Mouse (Mus musculus) lung, embryonic 14.5 days (tissue): ENCODE measurements at regions not wholly inside any gene's neighbourhood (a gene's known extent, or its start where the extent isn't known, plus 50 kb on each side); places are given as distances from the start of the nearest gene placed in this dataset.
A peak's percentile ranks its signal among the peaks of the same experiment; 100 is the strongest.

ENCODE experiments used
- ATAC-seq: fragments of 200-750 bp; cut with Nextera tagmentation; 2 replicates; pipeline ENCODE4 v1.8.0; 2017; ENCODE audit warnings: mild to moderate bottlenecking, moderate TSS enrichment, moderate library complexity; ENCODE audit not compliant: insufficient read depth
- DNase-seq: peaks from one replicate; pipeline ENCODE4 v3.0.0-alpha.2; 2015
- H3K27ac ChIP-seq: fragments of 300-500 bp; sonication (generic); 2 replicates; pipeline ENCODE4 v1.5.1; 2014; ENCODE audit warnings: low read depth, mild to moderate bottlenecking, moderate library complexity
- H3K27me3 ChIP-seq: fragments of 300-500 bp; sonication (generic); 2 replicates; pipeline ENCODE4 v1.6.1; 2014; ENCODE audit warnings: low read length, control low read depth; ENCODE audit not compliant: insufficient read depth
- H3K36me3 ChIP-seq: fragments of 300-500 bp; sonication (generic); 2 replicates; pipeline ENCODE4 v1.6.1; 2014; ENCODE audit warnings: control low read depth; ENCODE audit not compliant: insufficient read depth
- H3K4me1 ChIP-seq: fragments of 300-500 bp; sonication (generic); 2 replicates; pipeline ENCODE4 v1.6.1; 2014; ENCODE audit warnings: antibody characterized with exemption, control low read depth; ENCODE audit not compliant: insufficient read depth
- H3K4me2 ChIP-seq: fragments of 300-500 bp; sonication (generic); 2 replicates; pipeline ENCODE4 v1.6.1; 2014; ENCODE audit warnings: mild to moderate bottlenecking
- H3K4me3 ChIP-seq: fragments of 300-500 bp; sonication (generic); 2 replicates; pipeline ENCODE4 v1.5.1; 2014; ENCODE audit warnings: low read depth, low read length
- H3K9ac ChIP-seq: fragments of 300-500 bp; sonication (generic); 2 replicates; pipeline ENCODE4 v1.6.1; 2014
- H3K9me3 ChIP-seq: fragments of 300-500 bp; sonication (generic); 2 replicates; pipeline ENCODE4 v1.6.1; 2016; ENCODE audit warnings: low read depth, low read length, control low read depth
- CTCF ChIP-seq: IDR thresholded peaks from 2 replicates; pipeline ENCODE4 v1.5.1; 2016; ENCODE audit warnings: antibody characterized with exemption, low read depth
- WGBS: fragments of 180-500 bp; shearing (Covaris S2); extraction: QIAGEN DNeasy Blood & Tissue Kit; methylation state at CpG from one replicate; pipeline ENCODE4 v1.1.7; 2014; 5-methylcytosine and 5-hydroxymethylcytosine counted together

- Histone ChIP-seq H3K27ac (no peak overlapping the region), H3K9ac (no peak overlapping the region), H3K9me3 (no peaks in the 10 kb centered on the region), H3K4me1 (no peaks in the 10 kb centered on the region), H3K36me3 (no peaks in the 10 kb centered on the region), H3K4me3 (no peak overlapping the region), H3K4me2 (no peak overlapping the region), H3K27me3 (no peaks in the 10 kb centered on the region)
- no peak for TF ChIP-seq CTCF
- 74% methylated on average over 7 of the region's 7 CpGs for WGBS
- ATAC-seq (no peak), DNase-seq (no peak)
Measured at GRCm38 (mm10) chr3:156253172-156253934, 308.2 kb upstream of the Negr1 start.

DNA sequence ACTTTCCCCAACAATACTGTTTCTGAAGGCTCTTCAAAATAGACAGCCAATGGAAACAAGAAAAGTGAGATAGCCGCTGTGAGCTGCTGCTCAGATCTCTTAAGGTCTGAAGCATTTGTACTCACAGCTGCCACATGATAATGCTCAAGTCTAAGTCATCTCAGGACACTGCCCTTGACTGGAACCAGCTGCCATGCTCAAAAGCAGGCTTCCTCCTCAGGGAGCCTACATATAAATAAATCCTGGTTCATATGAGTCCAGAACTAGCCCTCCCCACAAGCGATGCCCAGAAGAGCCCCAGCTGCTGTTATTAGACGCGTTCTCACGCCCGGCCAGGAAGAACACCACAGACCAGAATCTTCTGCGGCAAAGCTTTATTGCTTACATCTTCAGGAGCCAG lies 304.9 kb upstream of the Negr1 start:
- H3K4me3 ChIP-seq, result no peak overlapping the region
- no peaks in the 10 kb centered on the region for H3K27me3 ChIP-seq
- peak; percentile 74 for DNase-seq
- no peak for TF ChIP-seq CTCF
- no peaks in the 10 kb centered on the region for H3K9me3 ChIP-seq
- 63% methylated on average over 7 of the region's 7 CpGs for WGBS
- ATAC-seq, result peak; percentile 98
- no peaks in the 10 kb centered on the region for H3K36me3 ChIP-seq
- H3K9ac ChIP-seq, result no peak overlapping the region
- no peak overlapping the region for H3K27ac ChIP-seq
- H3K4me1 ChIP-seq, result no peaks in the 10 kb centered on the region
- no peak overlapping the region for H3K4me2 ChIP-seq

DNA sequence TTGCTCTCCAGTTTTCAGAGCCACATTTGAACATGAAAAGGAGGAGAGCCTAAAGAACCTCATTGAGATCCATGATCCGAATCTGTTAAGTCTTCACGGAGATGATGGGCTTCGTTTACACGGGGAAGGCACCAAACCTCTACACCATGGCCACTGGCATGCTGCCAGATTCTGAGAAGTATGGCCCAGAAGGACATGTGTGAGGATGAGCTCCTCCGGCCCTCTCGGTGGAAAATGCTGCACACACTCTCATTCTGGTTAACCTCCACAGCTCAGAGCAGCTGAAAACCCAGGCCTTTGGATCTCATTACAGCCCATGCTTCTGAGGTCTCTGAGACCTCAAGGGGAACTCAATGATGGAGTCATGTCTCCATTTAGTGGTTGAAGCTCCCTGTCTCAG lies 296.9 kb upstream of the Negr1 start:
- no peak overlapping the region for H3K9ac ChIP-seq
- 84% methylated on average over 6 of the region's 6 CpGs for WGBS
- H3K4me3 ChIP-seq, result no peak overlapping the region
- no peaks in the 10 kb centered on the region for H3K36me3 ChIP-seq
- DNase-seq, result no peak
- no peak overlapping the region for H3K4me2 ChIP-seq
- no peaks in the 10 kb centered on the region for H3K4me1 ChIP-seq
- no peaks in the 10 kb centered on the region for H3K27me3 ChIP-seq
- no peak overlapping the region for H3K27ac ChIP-seq
- ATAC-seq, result no peak
- no peaks in the 10 kb centered on the region for H3K9me3 ChIP-seq
- no peak for TF ChIP-seq CTCF

GRCm38 (mm10) chr3:156267727-156268126 lies 293.9 kb upstream of the Negr1 start:
- Histone ChIP-seq H3K27me3 (no peaks in the 10 kb centered on the region), H3K9me3 (no peaks in the 10 kb centered on the region), H3K9ac (no peak overlapping the region), H3K4me1 (no peaks in the 10 kb centered on the region), H3K4me2 (no peak overlapping the region), H3K27ac (no peak overlapping the region), H3K4me3 (no peak overlapping the region), H3K36me3 (no peaks in the 10 kb centered on the region)
- ATAC-seq (peak; percentile 54; the same call in 1 of the 2 replicates), DNase-seq (peak; percentile 33)
- no peak for TF ChIP-seq CTCF
- WGBS, result 42% methylated on average over 4 of the region's 4 CpGs

GRCm38 (mm10) chr3:156299984-156300770 lies 261.4 kb upstream of the Negr1 start:
- Histone ChIP-seq H3K4me1 (peaks cover 3% of the 10 kb centered on the region; the same call in 1 of the 2 replicates), H3K9me3 (no peaks in the 10 kb centered on the region), H3K4me2 (no peak overlapping the region), H3K27ac (peak overlapping the region; percentile 50; the same call in 1 of the 2 replicates), H3K36me3 (no peaks in the 10 kb centered on the region), H3K9ac (no peak overlapping the region), H3K27me3 (no peaks in the 10 kb centered on the region), H3K4me3 (no peak overlapping the region)
- 40% methylated on average over 3 of the region's 3 CpGs for WGBS
- ATAC-seq (peak; percentile 89), DNase-seq (peak; percentile 75)
- no peak for TF ChIP-seq CTCF

DNA sequence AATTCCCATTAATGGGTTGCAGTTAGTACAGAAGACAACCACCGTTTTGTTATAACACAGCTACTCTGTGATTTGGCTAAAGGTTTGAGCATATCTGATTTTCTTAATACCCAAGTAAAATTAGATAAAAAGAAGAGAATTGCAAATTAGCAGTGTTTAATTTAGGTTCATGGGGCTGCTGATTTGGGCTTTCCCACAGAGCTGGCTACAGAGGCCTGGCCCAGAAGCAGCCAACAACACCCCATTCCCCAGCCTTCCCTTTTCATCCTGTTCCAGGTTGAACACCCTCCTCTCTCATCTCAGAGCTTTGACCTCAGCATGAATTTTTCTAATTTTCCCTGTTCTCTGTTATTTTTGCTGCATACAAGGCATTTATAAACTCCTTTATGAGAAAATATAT lies 260.3 kb upstream of the Negr1 start:
- no peak overlapping the region for H3K9ac ChIP-seq
- WGBS, result 55% methylated on average over 1 of the region's 1 CpGs
- peaks cover 3% of the 10 kb centered on the region; the same call in 1 of the 2 replicates for H3K4me1 ChIP-seq
- no peak overlapping the region for H3K4me2 ChIP-seq
- TF ChIP-seq CTCF, result no peak
- ATAC-seq, result no peak
- no peak overlapping the region for H3K27ac ChIP-seq
- DNase-seq, result no peak
- no peaks in the 10 kb centered on the region for H3K36me3 ChIP-seq
- no peak overlapping the region for H3K4me3 ChIP-seq
- H3K9me3 ChIP-seq, result no peaks in the 10 kb centered on the region
- no peaks in the 10 kb centered on the region for H3K27me3 ChIP-seq

DNA sequence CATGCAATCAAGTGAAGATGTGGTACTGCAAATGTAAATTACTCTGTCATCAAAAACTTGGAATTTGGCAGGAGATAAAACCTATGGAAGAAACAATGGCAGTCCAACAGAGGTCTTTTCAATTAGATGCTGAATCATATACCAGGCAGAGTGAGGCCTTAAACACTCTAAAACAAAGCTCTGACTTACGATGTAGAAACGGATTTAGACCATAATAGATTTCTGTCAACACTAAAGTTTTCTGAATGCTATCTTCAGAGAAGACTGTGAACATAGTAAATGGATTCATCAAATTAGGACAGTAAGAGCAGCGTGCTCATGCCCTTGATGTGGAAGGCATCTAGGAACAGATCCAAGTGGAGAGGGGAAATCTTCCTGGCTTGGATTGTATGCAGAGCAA lies 259.8 kb upstream of the Negr1 start:
- DNase-seq (no peak), ATAC-seq (no peak)
- WGBS, result 63% methylated on average over 3 of the region's 3 CpGs
- TF ChIP-seq CTCF, result no peak
- H3K27ac ChIP-seq, result no peak overlapping the region
- no peak overlapping the region for H3K4me3 ChIP-seq
- no peaks in the 10 kb centered on the region for H3K36me3 ChIP-seq
- H3K4me2 ChIP-seq, result no peak overlapping the region
- peaks cover 3% of the 10 kb centered on the region; the same call in 1 of the 2 replicates for H3K4me1 ChIP-seq
- no peaks in the 10 kb centered on the region for H3K27me3 ChIP-seq
- no peaks in the 10 kb centered on the region for H3K9me3 ChIP-seq
- no peak overlapping the region for H3K9ac ChIP-seq
